Mouse (Mus musculus): ENCODE measurements around the gene Ubxn6. TPM values are rescaled to one million over a fixed set of nuclear protein-coding genes. Genes with fewer than 3 reads are reported as not detected.

Ubxn6 gene
- total RNA-seq, 2 experiments from 2014 or later, result 57.6 to 61.3 TPM

DNA sequence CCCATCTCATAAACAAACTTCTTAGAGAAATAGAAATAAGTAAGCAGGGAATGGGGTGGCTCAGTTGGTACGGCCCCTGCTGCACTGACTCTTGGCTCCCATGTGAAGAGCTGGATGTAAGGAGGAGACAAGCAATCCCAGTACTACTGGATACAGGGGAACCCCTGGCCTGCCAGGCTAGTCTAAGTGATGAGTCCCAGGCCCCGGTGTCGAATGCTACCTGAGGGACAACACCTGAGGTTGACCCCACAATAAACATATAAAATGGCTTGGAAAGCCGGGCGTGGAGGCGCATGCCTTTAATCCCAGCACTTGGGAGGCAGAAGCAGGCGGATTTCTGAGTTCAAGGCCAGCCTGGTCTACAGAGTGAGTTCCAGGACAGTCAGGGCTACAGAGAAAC lies 43.4 kb downstream of the Ubxn6 start:
- DNase-seq, result no peak
- intact Hi-C loops (cut with DNase I), result no loop called here

DNA sequence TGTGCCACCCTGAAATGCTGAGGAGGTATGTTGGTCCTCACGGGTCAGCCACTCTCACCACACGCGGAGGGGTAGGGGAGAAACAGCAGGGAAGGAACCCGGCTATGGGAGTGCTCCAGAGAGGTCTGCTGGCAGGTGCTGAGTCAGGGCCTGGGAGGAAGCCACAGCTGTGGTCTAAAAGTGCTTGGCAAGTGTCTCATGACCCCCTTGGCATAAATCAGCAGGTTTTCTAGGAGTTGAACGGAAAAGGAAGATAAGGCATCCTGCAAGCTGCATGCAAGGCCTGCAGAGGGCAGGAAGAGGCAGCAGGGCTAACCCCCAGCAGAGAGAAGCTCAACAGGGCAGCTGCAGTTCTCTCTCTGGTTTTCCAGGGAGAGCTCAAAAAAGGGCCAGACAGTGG lies 43.9 kb downstream of the Ubxn6 start:
- intact Hi-C loops (cut with DNase I), result no loop called here

DNA sequence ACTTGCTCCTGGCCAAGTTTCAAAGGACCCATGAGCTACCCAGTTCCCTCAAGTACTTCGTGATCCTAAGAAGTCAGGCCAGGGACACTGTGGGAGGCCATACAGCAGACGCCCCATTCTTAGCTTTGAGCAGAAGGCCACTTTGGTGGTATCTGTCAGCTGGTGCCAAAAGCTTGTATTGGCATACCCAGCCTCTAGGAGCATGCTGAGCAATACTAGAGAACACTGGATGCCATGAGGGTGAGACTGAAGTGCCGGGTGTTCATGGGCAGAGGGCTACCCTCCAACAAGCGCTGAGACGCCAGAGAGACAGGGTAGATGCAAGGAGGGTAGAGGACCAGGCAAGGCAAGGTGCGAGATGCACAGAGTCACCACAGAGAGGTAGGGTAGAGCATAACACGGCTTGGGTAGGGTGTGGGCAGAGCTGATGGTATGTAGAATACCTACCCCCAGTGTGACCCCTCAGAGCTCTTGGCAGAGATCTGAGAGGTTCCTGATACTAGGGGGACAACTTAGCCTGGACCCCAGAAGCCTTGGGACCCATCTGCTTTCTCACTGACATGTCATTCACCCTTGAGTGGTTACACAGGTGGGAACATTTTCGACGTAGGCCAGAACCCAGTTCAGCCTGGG lies 44.5 kb downstream of the Ubxn6 start:
- intact Hi-C loops (cut with DNase I), result no loop called here
- DNase-seq, result peak in 1 of 2 experiments; percentile 7

More for the DNA sequence above, 43.9 kb downstream of the Ubxn6 start:
- DNase-seq, result peak in 1 of 2 experiments; percentile 45

DNA sequence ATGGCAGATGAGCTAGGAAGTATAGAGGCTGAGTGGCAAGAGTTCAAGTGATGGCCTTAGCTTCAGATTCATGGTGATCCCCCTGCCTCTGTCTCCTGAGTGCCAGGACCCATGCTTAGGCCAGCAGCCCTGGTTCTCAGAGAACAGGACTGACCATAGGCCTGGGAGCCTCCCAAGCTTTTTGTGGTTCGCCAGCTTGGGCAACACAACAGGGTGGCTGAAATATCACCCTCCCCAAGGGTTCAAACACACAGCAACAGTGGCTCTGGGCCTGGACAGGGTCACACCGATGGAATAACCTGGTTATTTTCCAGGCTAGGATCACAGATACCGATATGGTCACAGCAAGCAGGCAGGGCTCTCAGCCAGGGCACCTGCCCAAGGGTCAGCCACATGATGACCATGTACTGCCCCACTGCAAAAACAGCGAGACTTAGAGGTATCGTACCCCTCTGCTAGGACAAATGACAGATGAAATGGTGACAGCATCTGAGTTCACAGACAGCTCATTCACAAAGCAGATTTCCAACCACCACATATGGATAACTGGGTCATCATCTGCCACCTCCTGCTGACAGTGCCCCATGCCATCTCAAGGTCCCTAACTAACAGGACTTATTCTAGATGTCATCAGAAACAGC lies 46.9 kb downstream of the Ubxn6 start:
- DNase-seq, result no peak
- intact Hi-C loops (cut with DNase I), result no loop called here

DNA sequence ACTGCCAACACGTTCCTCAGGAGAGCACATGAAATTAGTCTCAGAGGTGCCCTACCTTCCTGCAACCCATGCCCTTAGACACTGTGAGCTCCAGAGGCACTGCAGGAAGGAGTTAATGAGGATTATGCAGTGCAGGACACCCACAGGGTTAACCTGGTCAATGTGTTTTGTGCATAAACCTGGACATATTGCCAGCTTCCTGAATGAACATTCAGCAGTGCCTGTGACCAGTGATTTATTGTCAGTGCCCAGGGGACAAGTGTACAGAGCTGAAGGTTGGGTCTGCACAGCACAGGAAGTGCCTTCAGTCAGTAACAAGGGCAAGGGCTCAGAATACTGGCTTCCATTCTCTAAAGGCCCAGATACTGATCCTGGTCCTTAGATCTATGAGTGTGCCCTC lies 47.9 kb downstream of the Ubxn6 start:
- intact Hi-C loops (cut with DNase I), result no loop called here
- DNase-seq, result no peak

DNA sequence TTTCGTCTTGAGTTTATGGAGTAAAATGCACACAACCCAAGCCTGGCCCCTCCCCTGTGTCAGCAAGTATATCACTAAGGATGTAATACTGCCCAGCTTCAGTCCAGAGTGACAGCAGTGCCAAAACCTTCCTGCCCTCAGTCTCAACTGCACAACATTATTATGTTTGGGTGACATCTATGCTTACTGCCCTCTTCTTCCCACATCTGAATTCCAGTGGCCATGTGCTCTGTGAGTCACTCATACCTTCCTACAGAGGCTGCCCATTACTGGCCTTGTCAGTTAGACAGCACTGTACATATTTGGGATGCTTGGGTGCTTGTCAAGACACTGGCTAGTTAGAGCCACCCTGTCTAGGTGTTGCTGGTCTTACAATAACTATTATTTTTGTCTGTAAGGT lies 48.5 kb downstream of the Ubxn6 start:
- intact Hi-C loops (cut with DNase I), result no loop called here
- DNase-seq, result no peak

DNA sequence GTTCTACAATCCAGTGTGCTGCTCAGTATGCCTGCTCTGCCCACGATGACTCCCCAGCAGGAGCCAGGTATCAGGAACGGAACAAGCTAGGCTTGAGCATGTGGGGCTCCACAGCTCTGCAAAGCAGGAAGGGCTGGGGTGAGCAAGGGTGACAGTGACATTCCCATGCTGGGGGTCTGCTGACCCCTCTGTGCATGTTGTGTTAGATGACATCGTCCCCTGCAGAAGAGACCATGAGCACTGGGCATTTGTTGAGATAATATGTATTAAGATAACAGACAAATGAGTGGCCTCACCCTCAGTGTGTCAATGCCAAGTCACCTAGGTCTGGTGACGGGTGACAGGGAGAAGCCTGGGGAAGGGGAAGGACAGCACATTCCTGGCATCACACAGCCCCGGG lies 49.9 kb downstream of the Ubxn6 start:
- no peak for DNase-seq

DNA sequence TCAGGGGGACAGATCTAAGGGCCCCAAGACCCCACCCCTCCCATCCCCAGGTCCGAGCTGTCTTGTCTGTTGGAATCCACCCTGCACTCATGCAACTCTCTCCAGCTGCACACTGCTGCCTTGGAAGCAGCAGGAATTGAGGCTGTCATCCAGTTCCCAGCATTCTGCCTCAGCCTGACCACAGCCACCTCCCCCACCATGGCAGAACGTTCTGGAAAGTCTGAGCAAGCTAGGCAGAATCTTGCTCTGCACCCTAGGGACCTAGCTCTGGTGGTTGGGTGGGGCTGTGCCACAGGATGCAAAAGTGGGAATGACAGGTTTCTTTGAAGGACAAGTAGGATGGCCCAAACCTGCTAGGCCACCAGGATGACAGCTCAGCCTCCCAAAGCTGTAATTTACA lies 50.4 kb downstream of the Ubxn6 start:
- no peak for DNase-seq
- intact Hi-C loops (cut with DNase I), result no loop called here

More for the DNA sequence above, 49.9 kb downstream of the Ubxn6 start:
- intact Hi-C loops (cut with DNase I), result no loop called here

DNA sequence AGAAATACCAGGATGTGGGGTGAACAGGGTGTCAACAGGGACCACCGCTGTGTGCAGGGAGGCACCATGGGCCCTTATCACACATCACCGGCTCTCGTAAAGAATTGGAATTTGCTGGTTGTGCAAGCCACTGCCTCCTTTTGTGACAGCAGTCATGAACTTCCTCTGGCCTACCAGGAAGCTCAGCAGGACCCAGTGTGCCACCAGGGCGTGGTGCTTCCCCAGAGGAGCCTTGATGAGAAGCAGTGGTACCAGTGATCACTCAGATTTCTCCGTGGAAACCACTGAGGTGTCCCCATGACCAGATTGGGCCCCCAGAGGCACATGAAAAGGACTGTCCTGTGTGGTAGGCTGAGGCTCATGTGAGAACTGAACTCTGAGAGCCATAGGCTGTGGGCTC lies 51.4 kb downstream of the Ubxn6 start:
- intact Hi-C loops (cut with DNase I), result no loop called here
- DNase-seq, result no peak

DNA sequence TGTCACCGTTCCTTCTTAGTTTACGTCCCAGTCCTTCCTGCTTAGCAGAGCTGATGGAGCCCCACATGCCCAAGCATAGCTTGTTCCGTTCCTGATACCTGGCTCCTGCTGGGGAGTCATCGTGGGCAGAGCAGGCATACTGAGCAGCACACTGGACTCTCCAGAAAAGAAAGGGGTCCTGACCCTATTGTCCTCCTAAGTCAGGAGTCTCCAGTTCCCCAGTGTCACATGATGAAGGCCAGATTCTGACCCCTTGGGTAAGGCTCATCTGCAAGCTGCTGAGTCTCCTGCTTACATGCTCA lies 51.9 kb downstream of the Ubxn6 start:
- DNase-seq, result no peak
- intact Hi-C loops (cut with DNase I), result no loop called here

DNA sequence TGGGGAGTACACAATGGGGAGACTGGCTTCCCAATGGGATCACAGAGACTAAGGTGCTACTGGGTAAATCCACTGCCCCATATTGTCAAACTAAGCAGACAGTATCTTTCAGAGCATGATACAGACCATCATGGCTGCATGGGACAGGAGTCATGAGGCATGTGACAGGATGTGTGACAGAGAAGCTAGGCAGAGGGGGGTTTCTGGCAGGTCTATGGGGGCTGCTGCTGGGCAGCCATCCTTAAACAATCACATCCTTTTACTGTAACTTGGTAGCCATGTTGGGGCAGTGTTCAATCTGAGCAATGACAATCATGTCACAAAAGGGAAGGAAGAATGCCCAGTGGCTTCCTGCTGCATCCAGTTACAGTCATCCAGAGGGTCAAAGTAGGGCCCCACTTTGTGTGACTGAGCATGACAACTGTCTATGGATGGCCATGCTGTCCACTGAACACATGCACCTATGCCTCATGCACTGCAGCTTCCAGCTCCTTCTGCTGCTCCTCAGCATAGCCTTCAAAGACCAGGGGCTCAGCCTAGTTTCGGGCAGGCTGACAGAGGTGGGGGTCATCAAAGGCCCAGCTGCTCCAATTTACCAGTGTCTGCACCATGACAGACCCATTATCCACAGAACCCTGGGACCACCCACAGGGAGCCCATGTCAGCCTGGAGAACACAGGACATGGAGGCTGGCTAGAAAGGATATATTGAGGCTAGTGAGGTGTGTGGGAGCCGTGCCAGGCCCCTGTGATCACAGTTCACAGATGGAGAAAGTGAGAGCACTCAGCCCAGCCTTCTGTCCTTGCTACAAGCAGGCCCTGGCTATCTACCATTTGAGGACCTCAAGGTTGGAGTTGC lies 52.5 kb downstream of the Ubxn6 start:
- intact Hi-C loops (cut with DNase I), result no loop called here
- DNase-seq, result no peak

DNA sequence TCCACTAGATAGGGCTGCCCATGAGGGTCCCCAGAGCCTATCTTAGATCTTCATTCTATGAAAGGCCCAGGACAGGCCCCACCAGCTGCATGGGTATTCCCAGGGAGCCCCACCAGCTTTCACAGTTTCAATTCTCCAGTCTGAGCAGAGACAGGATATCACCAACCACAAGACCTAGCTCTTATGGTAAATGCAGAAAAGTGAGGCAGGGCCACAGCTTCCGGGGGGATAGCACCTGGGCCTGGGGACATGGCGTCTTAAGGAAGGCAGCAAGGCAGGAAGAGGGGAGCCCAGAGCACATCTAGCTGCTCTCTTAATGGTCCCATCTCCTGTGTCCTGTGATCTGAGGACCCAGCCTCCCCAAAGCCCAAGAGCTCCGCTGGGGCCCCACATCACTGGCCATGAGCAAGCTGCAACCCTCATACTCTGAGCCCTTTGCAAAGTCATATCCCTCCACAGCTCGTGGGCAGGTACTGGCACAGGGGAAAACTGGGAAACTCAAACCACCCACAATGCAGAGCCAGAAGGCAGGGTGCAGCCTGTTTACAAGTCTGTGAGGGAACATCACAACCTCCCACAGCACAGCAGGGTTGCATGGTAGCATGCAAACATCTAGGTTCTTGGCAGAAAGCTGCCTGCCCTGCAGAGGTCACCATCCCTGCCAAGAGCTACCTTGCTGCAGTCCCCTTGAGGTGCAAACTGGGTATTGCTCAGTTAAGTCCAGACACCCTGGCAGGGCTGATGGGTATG lies 53.5 kb downstream of the Ubxn6 start:
- no peak for DNase-seq

DNA sequence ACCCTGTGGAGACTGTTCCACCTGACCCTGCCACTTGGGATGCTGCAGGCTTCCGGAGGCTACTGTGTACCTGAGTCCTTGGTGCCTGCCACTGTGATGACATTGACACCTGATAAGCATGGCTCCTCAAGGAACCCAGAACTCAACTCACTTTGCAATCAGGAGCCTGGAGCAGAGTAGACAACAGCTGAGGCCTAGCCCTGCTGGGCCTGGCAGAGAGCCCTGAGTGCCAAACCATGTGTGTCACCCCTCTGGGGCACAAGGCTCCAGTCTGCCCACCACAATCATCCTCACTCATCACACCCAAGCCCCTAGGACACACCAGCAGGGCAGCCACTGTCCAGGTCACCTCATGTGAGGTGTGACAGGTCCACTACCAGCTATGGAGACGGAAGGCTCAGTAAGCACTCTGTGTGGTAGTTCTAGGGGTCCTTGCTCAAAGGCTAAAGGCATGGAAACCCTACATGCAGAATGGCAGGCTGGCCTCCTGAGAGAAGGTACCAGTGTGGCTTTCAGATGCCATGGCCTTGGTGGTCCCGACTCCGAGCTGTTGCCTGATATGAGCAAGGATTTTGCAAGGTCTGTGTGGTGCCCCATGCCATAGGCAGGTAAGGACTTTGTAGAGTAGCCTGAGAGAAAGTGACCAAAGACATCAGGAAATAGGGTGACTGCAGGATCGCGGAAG lies 54.3 kb downstream of the Ubxn6 start:
- no peak for DNase-seq
- intact Hi-C loops (cut with DNase I), result no loop called here

More for the DNA sequence above, 53.5 kb downstream of the Ubxn6 start:
- intact Hi-C loops (cut with DNase I), result no loop called here

DNA sequence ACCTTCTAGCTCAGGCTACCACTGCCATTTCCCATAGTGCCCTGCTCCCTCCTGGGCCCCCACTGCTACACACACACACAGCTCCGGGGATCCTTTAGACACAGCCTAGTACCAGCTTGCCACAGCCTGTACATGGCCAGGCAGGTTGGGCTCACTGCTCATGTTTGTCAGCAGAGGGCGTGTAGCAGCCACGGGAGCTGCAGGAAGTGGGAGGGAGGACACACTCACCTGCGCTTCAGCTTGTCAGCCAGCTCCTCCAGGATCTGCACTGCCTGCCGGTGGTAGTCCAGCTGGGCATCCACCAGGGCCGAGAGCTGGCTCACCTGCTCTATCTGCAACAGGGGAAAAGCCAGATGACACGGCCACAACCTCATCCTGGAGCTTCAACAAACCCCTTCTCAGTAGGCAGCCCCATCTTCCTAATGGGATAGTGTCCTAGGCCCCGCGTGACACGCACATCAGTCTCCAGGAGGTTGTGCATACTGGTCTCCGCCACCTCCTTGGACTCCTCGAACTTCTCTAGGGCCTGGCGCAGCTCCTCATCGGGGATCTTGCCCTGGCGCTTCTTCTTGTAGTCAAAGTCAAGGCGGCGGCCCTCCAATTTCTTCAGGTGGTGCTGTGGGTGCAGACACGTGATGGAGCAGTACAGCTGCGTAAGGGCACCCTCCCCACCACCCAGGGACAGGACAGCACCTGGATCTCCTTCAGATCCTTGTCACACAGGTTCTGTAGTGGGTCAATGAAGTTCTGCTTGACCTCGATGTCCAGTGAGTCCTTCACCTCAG lies 56.3 kb downstream of the Ubxn6 start:
- intact Hi-C loops (cut with DNase I), result no loop called here
- peak in 1 of 2 experiments; percentile 55 for DNase-seq

DNA sequence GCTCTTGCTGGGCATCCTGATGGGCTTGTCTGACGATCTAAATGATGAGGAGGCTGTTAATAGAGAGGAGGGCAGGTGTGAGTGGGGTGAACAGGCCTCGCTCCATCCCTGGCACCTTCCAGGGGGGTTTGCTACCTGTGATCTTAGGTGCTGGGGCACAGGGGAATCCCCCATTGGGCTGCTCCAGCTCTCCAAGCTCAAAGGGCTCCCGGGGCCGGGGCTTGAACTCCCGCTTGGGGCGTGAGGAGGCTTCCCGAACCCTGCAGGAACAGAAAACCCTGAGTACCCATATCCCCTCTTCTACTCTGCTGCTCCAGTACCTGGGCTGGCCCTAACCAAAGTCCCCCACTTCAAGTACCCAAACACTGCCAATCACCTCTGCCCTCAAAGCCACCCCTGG lies 57.0 kb downstream of the Ubxn6 start:
- no peak for DNase-seq
- intact Hi-C loops (cut with DNase I), result no loop called here

Other genes with a start within 250 kb of the Ubxn6 start
- gene Zfp119a, start 196.1 kb downstream of the Ubxn6 start, total RNA-seq (2021), result 1 to 10 TPM; 4.2 to 4.4 TPM
- 1 to 10 TPM; 4.1 to 5.0 TPM for gene Zfp959, start 182.9 kb downstream of the Ubxn6 start, total RNA-seq (2021)
- gene Zfp119b, start 125.5 kb downstream of the Ubxn6 start, total RNA-seq (2021), result 1 to 10 TPM; 3.7 to 4.3 TPM
- gene Ebi3, start 122.4 kb downstream of the Ubxn6 start, total RNA-seq (2021), result 1 to 10 TPM in 1 of 2 experiments, under 1 TPM in 1; 0.78 to 1.6 TPM
- 1 to 10 TPM; 8.8 to 9.5 TPM for gene Yju2, start 115.9 kb downstream of the Ubxn6 start, total RNA-seq (2021)
- gene Shd, start 104.6 kb downstream of the Ubxn6 start, total RNA-seq (2021), result under 1 TPM; 0.72 to 0.87 TPM
- gene Fsd1, start 88.5 kb downstream of the Ubxn6 start, total RNA-seq (2021), result not detected
- gene Stap2, start 69.4 kb downstream of the Ubxn6 start, total RNA-seq (2021), result 10 to 100 TPM; 15.5 to 16.4 TPM
- 10 to 100 TPM; 58.6 to 64.1 TPM for gene Mpnd, start 69.3 kb downstream of the Ubxn6 start, total RNA-seq (2021)
- gene Sh3gl1, start 38.4 kb downstream of the Ubxn6 start, total RNA-seq (2021), result 10 to 100 TPM; 15.4 to 17.3 TPM
- gene Chaf1a, start 34.6 kb downstream of the Ubxn6 start, total RNA-seq (2021), result 1 to 10 TPM; 1.3 to 1.5 TPM
- gene Hdgfl2, start 4.6 kb upstream of the Ubxn6 start, total RNA-seq (2021), result 10 to 100 TPM; 37.5 to 41.1 TPM
- 100 to 1,000 TPM; 157 to 172 TPM for gene Plin4, start 34.8 kb upstream of the Ubxn6 start, total RNA-seq (2021)
- 100 to 1,000 TPM; 171 to 183 TPM for gene Plin5, start 42.6 kb upstream of the Ubxn6 start, total RNA-seq (2021)
- 10 to 100 TPM; 56.1 to 73.6 TPM for gene Lrg1, start 47.0 kb upstream of the Ubxn6 start, total RNA-seq (2021)
- 10 to 100 TPM in 1 of 2 experiments, 1 to 10 TPM in 1; 7.5 to 10.2 TPM for gene Sema6b, start 65.3 kb upstream of the Ubxn6 start, total RNA-seq (2021)
- 1 to 10 TPM; 1.9 to 2.8 TPM for gene Tnfaip8l1, start 87.4 kb upstream of the Ubxn6 start, total RNA-seq (2021)
- 10 to 100 TPM; 25.2 to 25.5 TPM for gene Mydgf, start 108.9 kb upstream of the Ubxn6 start, total RNA-seq (2021)
- gene Dpp9, start 143.9 kb upstream of the Ubxn6 start, total RNA-seq (2021), result 10 to 100 TPM; 38.4 to 43.0 TPM
- 100 to 1,000 TPM; 106 to 111 TPM for gene Fem1a, start 181.8 kb upstream of the Ubxn6 start, total RNA-seq (2021)
- 1 to 10 TPM; 8.7 to 8.8 TPM for gene Ticam1, start 201.8 kb upstream of the Ubxn6 start, total RNA-seq (2021)
- gene Plin3, start 217.8 kb upstream of the Ubxn6 start, total RNA-seq (2021), result 100 to 1,000 TPM; 183 to 206 TPM
- not detected for gene Arrdc5, start 225.3 kb upstream of the Ubxn6 start, total RNA-seq (2021)
- 1 to 10 TPM; 2.8 to 3.3 TPM for gene Uhrf1, start 228.3 kb upstream of the Ubxn6 start, total RNA-seq (2021)